Mouse (Mus musculus): ENCODE data around the gene Vsig4. TPM values are rescaled to one million over a fixed set of nuclear protein-coding genes. Genes with fewer than 3 reads are reported as not detected.
"Not testable (repeated sequence)": the region's sequence is repeated elsewhere in the genome, so short reads cannot be mapped to it uniquely, and the experiment has no call there.

Vsig4 gene
- 0.10 and 0.36 TPM in 2 replicates for polyA plus RNA-seq (2015; fragmentation: Nextera tagmentation; extraction: Ambion mirVana)

DNA sequence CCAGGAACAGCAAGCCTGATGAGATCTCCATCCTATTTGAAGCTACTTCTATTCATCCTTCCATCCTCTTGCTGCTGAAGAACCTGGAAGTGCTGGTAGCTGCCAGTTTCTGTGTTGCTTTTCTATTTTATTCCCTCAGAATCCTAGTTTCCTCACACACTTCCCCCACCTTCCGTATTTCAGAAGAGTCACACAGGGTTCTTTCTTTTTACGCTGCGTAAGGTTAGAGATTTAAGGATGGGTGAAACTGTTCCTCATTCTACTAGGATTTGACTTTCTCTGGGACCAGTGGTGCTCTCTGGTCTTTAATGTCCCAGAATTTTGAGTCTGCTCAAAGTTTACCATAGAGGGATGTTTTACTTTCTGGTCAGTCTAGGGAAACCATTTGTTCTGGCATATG, at the start of gene Vsig4:
Gene Vsig4, minus strand, starts transcription at position 101 of the 400 bp plus-strand sequence.
- no peak for ATAC-seq (ENCODE audit: extremely low read depth, insufficient number of reproducible peaks, low FRiP score, low TSS enrichment)

DNA sequence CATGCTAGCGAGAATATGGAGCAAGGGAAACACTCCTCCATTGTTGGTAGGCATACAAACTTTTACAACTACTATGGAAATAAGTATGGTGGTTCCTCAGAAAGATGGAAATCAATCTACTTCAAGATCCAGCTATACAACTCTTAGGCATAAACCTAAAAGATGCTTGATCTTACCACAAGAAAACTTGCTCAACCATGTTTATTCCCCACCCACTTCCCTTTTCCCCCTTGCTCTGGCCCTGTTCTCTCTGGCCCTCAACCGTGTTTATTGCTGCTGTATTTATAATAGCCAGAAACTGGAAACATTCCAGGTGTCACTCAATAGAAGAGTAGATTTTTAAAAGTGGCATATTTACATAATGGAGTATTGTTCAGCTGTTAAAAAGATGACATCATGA, 45.9 kb upstream of the Vsig4 start:
- no peak overlapping the region for H3K4me3 ChIP-seq
- WGBS = 64% methylated on average over 2 of the region's 2 CpGs
- H3K27ac ChIP-seq (replicated peaks) = no peak overlapping the region
- no peak for ATAC-seq (ENCODE audit: extremely low read depth, insufficient number of reproducible peaks, low FRiP score, low TSS enrichment)
- no peaks in the 10 kb centered on the region for H3K4me1 ChIP-seq
- no peaks in the 10 kb centered on the region for H3K36me3 ChIP-seq
- no peak overlapping the region for H3K9ac ChIP-seq
- no peak overlapping the region for H3K4me2 ChIP-seq
- no peaks in the 10 kb centered on the region for H3K27me3 ChIP-seq (replicated peaks)
- H3K9me3 ChIP-seq = no peaks in the 10 kb centered on the region

More for the DNA sequence above, at the start of gene Vsig4:
- no peak within 1 kb of the TSS for H3K27ac ChIP-seq (replicated peaks)
- no peaks in the 10 kb centered on the region for H3K4me1 ChIP-seq
- whole genome bisulfite sequencing = 74% methylated on average over 3 of the region's 3 CpGs
- H3K27me3 ChIP-seq (replicated peaks) = no peaks in the 10 kb centered on the region
- no peaks in the 10 kb centered on the region for H3K36me3 ChIP-seq
- H3K4me2 ChIP-seq = no peak within 1 kb of the TSS
- H3K9ac ChIP-seq = no peak within 1 kb of the TSS
- no peaks in the 10 kb centered on the region for H3K9me3 ChIP-seq
- no peak within 1 kb of the TSS for H3K4me3 ChIP-seq

DNA sequence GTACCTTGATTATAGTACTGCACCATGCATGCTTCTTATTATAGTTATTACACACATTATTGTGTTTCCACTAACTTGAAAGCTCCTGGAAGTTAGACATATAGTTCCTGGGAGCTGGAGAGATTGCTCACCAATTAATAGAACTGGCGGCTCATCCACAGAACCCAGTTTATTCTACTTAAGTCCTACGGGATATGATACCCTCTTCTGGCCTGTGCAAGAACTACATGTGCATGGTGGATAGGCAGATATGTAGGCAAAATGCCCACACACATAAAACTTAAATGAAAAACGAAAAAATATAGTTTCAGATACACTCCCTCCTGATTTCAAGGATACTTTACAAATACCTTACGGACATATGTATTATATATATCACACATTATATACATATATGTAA, 36.5 kb upstream of the Vsig4 start:
- H3K9ac ChIP-seq = no peak overlapping the region
- no peaks in the 10 kb centered on the region for H3K27me3 ChIP-seq (replicated peaks)
- H3K4me3 ChIP-seq = no peak overlapping the region
- ATAC-seq (ENCODE audit: extremely low read depth, insufficient number of reproducible peaks, low FRiP score, low TSS enrichment) = no peak
- H3K4me1 ChIP-seq = no peaks in the 10 kb centered on the region
- no peak overlapping the region for H3K4me2 ChIP-seq
- no peaks in the 10 kb centered on the region for H3K9me3 ChIP-seq
- 33% methylated on average over 4 of the region's 4 CpGs for WGBS
- H3K27ac ChIP-seq (replicated peaks) = no peak overlapping the region
- no peaks in the 10 kb centered on the region for H3K36me3 ChIP-seq

DNA sequence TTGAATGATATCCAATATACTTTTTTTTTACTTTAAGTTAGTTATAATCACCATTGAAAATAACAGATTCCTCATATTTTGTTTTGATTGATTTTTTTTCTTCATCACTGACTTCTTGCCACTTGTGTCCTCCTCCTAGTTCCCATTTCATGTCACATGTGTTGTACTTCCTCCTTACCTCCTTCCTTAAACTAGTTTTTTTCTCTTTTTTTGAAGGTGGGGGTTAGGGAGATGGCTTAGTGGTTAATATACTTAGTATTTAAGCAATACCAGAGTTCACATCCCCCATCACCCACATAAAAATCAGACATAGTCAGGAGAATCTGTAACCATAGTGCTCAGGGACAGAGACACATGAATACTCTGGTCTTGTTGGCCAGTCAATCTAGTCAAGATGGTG, 36.7 kb downstream of the Vsig4 start:
- Histone ChIP-seq H3K27ac (replicated peaks) (no peak overlapping the region), H3K4me3 (no peak overlapping the region), H3K9ac (no peak overlapping the region), H3K4me2 (no peak overlapping the region), H3K9me3 (no peaks in the 10 kb centered on the region), H3K4me1 (no peaks in the 10 kb centered on the region), H3K27me3 (replicated peaks) (no peaks in the 10 kb centered on the region), H3K36me3 (no peaks in the 10 kb centered on the region)
- no peak for ATAC-seq (ENCODE audit: extremely low read depth, insufficient number of reproducible peaks, low FRiP score, low TSS enrichment)

DNA sequence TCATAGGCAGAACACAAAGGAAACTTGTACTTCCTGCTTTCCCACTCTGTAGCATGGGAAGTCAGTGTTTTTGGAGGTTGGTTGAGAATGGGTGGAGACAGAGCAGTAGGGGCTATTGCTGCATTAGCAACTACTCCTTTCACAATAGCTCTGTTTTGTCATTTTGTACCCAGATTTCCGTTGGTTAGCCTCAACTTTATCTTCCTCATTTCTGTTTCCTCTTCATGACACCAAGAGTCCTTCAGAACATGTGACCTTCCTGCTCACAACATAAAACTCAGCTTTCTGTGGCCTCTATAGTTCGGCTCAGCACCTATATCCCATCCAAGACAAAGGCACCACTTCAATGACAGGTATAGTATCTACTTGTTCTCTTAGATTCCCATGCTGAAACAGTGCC, 53.6 kb downstream of the Vsig4 start:
- ATAC-seq (ENCODE audit: extremely low read depth, insufficient number of reproducible peaks, low FRiP score, low TSS enrichment) = no peak
- Histone ChIP-seq H3K4me2 (no peak overlapping the region), H3K36me3 (no peaks in the 10 kb centered on the region), H3K4me3 (no peak overlapping the region), H3K9ac (no peak overlapping the region), H3K4me1 (no peaks in the 10 kb centered on the region), H3K27me3 (replicated peaks) (no peaks in the 10 kb centered on the region), H3K27ac (replicated peaks) (no peak overlapping the region), H3K9me3 (no peaks in the 10 kb centered on the region)
- 64% methylated on average over 2 of the region's 2 CpGs for WGBS

DNA sequence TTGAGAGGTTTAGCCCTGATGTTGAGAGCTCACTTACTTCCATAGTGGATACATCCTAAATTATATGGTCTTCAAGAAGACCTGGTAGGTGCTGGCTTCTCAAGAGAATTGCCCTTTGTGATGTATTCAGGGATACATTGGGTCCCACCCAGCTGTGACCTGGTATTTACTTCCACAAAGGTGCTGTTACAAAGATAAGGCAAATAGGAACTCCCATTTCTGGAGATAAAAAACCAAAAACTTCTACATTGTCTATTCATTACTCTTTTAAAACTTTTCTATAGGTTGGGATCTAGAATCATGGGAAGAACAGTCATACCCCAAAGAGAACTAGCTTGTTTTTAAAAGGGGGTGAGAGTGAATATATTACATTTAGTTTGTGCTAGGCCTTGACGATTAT, 54.2 kb downstream of the Vsig4 start:
- 73% methylated on average over 1 of the region's 1 CpGs for WGBS
- no peaks in the 10 kb centered on the region for H3K9me3 ChIP-seq

DNA sequence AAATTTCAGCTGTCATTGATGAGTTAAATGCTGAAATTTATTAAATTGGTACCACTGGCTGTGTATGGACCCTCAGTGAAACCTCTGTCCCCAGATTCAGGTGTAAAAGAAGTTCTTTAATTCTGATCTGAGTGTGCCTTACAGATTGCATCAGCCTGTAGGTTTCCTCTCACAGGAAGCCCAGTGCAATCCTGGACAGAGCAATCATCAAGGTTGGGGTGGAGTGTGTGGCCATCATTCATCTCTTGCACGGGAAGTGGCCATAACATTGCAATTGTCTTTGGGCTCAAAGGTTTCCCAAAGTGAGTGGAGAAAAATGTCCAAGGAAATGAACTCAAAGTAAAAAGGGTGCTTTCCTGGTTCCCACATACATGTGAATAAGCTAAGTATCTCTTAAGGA, 57.5 kb downstream of the Vsig4 start:
- Histone ChIP-seq H3K4me1 (no peaks in the 10 kb centered on the region), H3K4me3 (no peak overlapping the region), H3K36me3 (no peaks in the 10 kb centered on the region), H3K9me3 (no peaks in the 10 kb centered on the region), H3K27ac (replicated peaks) (no peak overlapping the region), H3K9ac (no peak overlapping the region), H3K4me2 (no peak overlapping the region), H3K27me3 (replicated peaks) (no peaks in the 10 kb centered on the region)
- no peak for ATAC-seq (ENCODE audit: extremely low read depth, insufficient number of reproducible peaks, low FRiP score, low TSS enrichment)
- 63% methylated on average over 1 of the region's 1 CpGs for WGBS

More for the DNA sequence above, 54.2 kb downstream of the Vsig4 start:
- Histone ChIP-seq H3K27me3 (replicated peaks) (no peaks in the 10 kb centered on the region), H3K36me3 (no peaks in the 10 kb centered on the region), H3K4me2 (no peak overlapping the region), H3K4me1 (no peaks in the 10 kb centered on the region), H3K4me3 (no peak overlapping the region), H3K9ac (no peak overlapping the region), H3K27ac (replicated peaks) (no peak overlapping the region)
- ATAC-seq (ENCODE audit: extremely low read depth, insufficient number of reproducible peaks, low FRiP score, low TSS enrichment) = no peak

DNA sequence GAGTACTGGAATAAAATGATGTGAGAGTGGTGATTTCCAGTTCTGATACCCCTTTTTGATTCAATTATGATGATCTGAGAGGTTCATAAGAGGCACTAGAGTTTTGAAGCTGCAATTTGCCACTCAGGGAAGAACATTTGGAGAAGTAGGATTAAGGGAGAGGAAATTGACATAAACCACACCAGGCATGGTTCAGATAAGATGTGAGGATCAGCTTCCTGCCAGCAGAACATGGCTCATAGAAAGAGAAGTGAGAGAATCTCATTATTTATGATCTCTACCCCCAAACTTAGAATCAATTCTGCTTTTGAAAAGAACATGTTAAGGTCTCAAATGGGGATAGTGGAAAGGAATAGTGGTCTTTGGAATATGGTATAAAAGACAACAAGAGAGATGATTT, 66.2 kb downstream of the Vsig4 start:
- H3K9me3 ChIP-seq = no peaks in the 10 kb centered on the region
- H3K9ac ChIP-seq = no peak overlapping the region
- no peaks in the 10 kb centered on the region for H3K27me3 ChIP-seq (replicated peaks)
- H3K4me3 ChIP-seq = no peak overlapping the region
- ATAC-seq (ENCODE audit: extremely low read depth, insufficient number of reproducible peaks, low FRiP score, low TSS enrichment) = no peak
- H3K4me2 ChIP-seq = no peak overlapping the region
- H3K27ac ChIP-seq (replicated peaks) = no peak overlapping the region
- H3K36me3 ChIP-seq = no peaks in the 10 kb centered on the region
- no peaks in the 10 kb centered on the region for H3K4me1 ChIP-seq

DNA sequence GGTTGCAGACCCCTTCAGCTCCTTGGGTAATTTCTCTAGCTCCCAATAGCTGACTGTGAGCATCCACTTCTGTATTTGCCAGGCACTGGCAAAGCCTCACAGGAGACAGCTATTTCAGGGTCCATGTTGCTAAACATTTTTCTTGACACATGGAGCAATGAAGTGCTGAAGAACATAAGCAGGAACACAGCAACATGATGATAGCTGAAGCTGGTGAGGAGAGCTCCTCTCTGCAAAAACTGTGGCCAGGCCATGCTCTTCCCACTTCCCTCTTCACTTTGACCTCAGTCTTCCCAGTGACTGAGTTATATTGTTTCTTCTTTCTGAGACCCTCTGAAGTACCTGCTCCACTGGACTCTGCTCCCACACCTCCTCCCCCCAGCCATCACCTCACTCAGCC, 67.8 kb downstream of the Vsig4 start:
- Histone ChIP-seq H3K27me3 (replicated peaks) (no peaks in the 10 kb centered on the region), H3K9me3 (no peaks in the 10 kb centered on the region), H3K36me3 (no peaks in the 10 kb centered on the region), H3K4me3 (no peak overlapping the region), H3K27ac (replicated peaks) (no peak overlapping the region), H3K4me2 (no peak overlapping the region), H3K9ac (no peak overlapping the region), H3K4me1 (no peaks in the 10 kb centered on the region)
- no peak for ATAC-seq (ENCODE audit: extremely low read depth, insufficient number of reproducible peaks, low FRiP score, low TSS enrichment)

DNA sequence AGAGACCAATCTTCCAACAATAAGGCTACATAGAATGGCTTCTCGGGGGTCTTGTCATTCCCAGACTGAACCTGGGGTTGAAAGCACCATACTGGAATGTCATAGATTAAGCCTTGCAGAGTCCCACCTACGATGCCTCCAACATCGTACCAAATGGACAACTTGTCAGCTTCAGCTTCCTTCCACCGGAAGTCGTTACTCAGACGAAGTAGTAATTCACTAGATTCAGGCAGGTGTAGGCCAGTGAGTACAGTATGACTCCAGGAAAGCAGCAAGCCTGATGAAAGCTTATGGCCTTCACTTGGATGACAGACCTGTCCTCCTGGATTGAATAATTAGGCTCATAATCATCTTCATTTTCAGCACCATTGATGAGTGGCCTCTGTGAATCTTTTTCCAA, 69.0 kb downstream of the Vsig4 start:
- H3K27ac ChIP-seq (replicated peaks) = no peak overlapping the region
- H3K4me2 ChIP-seq = no peak overlapping the region
- H3K36me3 ChIP-seq = no peaks in the 10 kb centered on the region
- no peak overlapping the region for H3K9ac ChIP-seq
- H3K4me3 ChIP-seq = no peak overlapping the region
- H3K4me1 ChIP-seq = no peaks in the 10 kb centered on the region
- H3K9me3 ChIP-seq = no peaks in the 10 kb centered on the region
- no peaks in the 10 kb centered on the region for H3K27me3 ChIP-seq (replicated peaks)
- 66% methylated on average over 6 of the region's 6 CpGs for WGBS
- no peak for ATAC-seq (ENCODE audit: extremely low read depth, insufficient number of reproducible peaks, low FRiP score, low TSS enrichment)

DNA sequence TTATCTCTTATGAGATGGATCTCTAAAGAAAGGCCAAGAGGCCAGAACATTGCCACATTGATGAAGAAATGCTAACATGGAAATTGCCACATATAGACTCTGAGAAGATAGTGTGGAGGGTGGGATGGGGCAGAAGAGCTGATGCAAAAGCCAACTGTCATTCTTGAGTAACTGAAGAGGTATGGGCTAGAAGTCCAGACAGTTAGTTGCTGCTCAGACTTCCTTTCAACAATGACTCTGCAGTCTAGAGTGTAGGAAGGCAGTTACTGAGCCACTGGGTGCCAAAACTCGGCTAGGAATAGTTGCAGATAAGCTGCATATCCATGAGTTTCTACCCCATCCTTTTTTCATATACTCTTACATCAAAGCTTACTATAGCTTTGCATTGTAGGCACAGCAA, 75.2 kb downstream of the Vsig4 start:
- H3K4me3 ChIP-seq = no peak overlapping the region
- H3K4me1 ChIP-seq = no peaks in the 10 kb centered on the region
- H3K27me3 ChIP-seq (replicated peaks) = no peaks in the 10 kb centered on the region
- H3K36me3 ChIP-seq = no peaks in the 10 kb centered on the region
- no peak overlapping the region for H3K27ac ChIP-seq (replicated peaks)
- H3K4me2 ChIP-seq = no peak overlapping the region
- no peaks in the 10 kb centered on the region for H3K9me3 ChIP-seq
- H3K9ac ChIP-seq = no peak overlapping the region
- no peak for ATAC-seq (ENCODE audit: extremely low read depth, insufficient number of reproducible peaks, low FRiP score, low TSS enrichment)
- WGBS = 13% methylated on average over 1 of the region's 1 CpGs

DNA sequence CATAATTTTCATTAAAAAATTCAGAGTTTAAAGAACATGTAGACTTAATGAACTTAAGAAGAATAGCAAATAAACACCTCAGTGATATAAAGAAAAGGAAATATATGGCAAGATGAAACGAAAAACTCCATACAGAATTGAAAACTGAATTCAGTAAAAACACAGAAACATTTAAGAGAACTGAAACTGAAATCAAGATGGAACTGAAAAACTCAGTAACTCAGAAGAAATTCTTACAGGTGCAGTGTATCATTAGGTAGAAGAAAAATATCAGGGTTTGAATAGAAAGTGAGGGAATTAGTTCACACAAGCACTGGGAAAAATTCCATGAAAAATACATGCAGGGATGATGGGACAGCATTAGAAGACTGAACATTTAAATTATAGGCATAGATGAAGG, 86.4 kb downstream of the Vsig4 start:
- H3K4me2 ChIP-seq = no peak overlapping the region
- H3K27ac ChIP-seq (replicated peaks) = no peak overlapping the region
- ATAC-seq (ENCODE audit: extremely low read depth, insufficient number of reproducible peaks, low FRiP score, low TSS enrichment) = no peak
- no peaks in the 10 kb centered on the region for H3K4me1 ChIP-seq
- H3K4me3 ChIP-seq = no peak overlapping the region
- no peaks in the 10 kb centered on the region for H3K27me3 ChIP-seq (replicated peaks)
- 44% methylated on average over 1 of the region's 1 CpGs for WGBS
- no peak overlapping the region for H3K9ac ChIP-seq
- H3K36me3 ChIP-seq = no peaks in the 10 kb centered on the region
- no peaks in the 10 kb centered on the region for H3K9me3 ChIP-seq

DNA sequence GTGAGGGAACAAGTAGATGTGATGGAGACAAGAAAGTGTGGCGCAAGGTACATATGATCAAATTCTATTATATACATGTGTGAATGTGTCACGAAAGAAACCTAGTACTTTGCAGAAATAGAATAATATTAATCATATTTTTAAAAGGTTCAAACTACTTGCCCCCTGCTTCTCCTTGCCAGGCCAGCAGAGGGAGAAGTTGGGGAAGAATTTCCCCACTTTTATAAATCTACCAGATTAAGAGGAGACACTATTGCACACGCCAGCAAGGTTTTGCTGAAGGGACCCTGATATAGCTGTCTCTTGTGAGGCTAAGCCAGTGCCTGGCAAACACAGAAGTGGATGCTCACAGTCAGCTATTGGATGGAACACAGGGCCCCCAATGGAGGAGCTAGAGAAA, 88.1 kb downstream of the Vsig4 start:
- H3K4me1 ChIP-seq; H3K27me3 ChIP-seq (replicated peaks); H3K36me3 ChIP-seq; H3K9ac ChIP-seq; H3K4me3 ChIP-seq; H3K27ac ChIP-seq (replicated peaks); H3K4me2 ChIP-seq; H3K9me3 ChIP-seq; ATAC-seq (ENCODE audit: extremely low read depth, insufficient number of reproducible peaks, low FRiP score, low TSS enrichment): not testable (repeated sequence)
- WGBS = 71% methylated on average over 3 of the region's 3 CpGs

All from heart, embryonic 13.5 days (tissue).